Mouse (Mus musculus): ENCODE results near the gene Cemip. TPM values are rescaled to one million over a fixed set of nuclear protein-coding genes. Genes with fewer than 3 reads are reported as not detected.

The Cemip gene
- total RNA-seq (2023): not detected

GRCm38 (mm10) chr7:84086039-84086829 is at the start of gene Cemip:
Gene Cemip (minus strand): TSS chr7:84086502.

GRCm38 (mm10) chr7:83884021-83884658 is 202.2 kb downstream of the Cemip start, which contains the start of the genes Tlnrd1 and Mesd:
Gene Tlnrd1 (minus strand): TSS chr7:83884305.
Gene Mesd (plus strand): TSS chr7:83884466.

Other genes with a start within 250 kb of the Cemip start
- gene Tlnrd1, start 202.2 kb downstream of the Cemip start, total RNA-seq (2023): 7.1 TPM
- gene Mesd, start 202.0 kb downstream of the Cemip start, total RNA-seq (2023): 37.0 TPM
- 16.0 TPM for gene Abhd17c, start 65.4 kb upstream of the Cemip start, total RNA-seq (2023)